Mouse (Mus musculus) embryonic facial prominence, embryonic 13.5 days (tissue): ENCODE data around the gene Hsf4. TPM values are rescaled to one million over a fixed set of nuclear protein-coding genes. Genes with fewer than 3 reads are reported as not detected.

ENCODE experiments used
- ATAC-seq: fragments of 200-750 bp; cut with Nextera tagmentation; 2 replicates; pipeline ENCODE4 v1.8.0; 2017; ENCODE audit warnings: low read depth; ENCODE audit not compliant: insufficient number of reproducible peaks, insufficient read depth, low FRiP score, low TSS enrichment
- H3K27ac ChIP-seq: fragments of 300-500 bp; sonication (generic); 2 replicates; pipeline ENCODE4 v1.5.1; 2015; ENCODE audit warnings: moderate library complexity, mild to moderate bottlenecking, inconsistent platforms
- H3K27me3 ChIP-seq: fragments of 300-500 bp; sonication (generic); 2 replicates; pipeline ENCODE4 v1.6.1; 2015; ENCODE audit warnings: mild to moderate bottlenecking, inconsistent platforms
- H3K36me3 ChIP-seq: fragments of 300-500 bp; sonication (generic); 2 replicates; pipeline ENCODE4 v1.6.1; 2015; ENCODE audit warnings: mild to moderate bottlenecking, inconsistent platforms
- H3K4me1 ChIP-seq: fragments of 300-500 bp; sonication (generic); 2 replicates; pipeline ENCODE4 v1.6.1; 2015; ENCODE audit warnings: inconsistent platforms
- H3K4me2 ChIP-seq: fragments of 300-500 bp; sonication (generic); 2 replicates; pipeline ENCODE4 v1.6.1; 2015; ENCODE audit warnings: moderate library complexity, mild to moderate bottlenecking, inconsistent platforms
- H3K4me3 ChIP-seq: fragments of 300-500 bp; sonication (generic); 2 replicates; pipeline ENCODE4 v1.5.1; 2015; ENCODE audit warnings: mild to moderate bottlenecking, inconsistent platforms
- H3K9ac ChIP-seq: fragments of 300-500 bp; sonication (generic); 2 replicates; pipeline ENCODE4 v1.6.1; 2015; ENCODE audit warnings: mild to moderate bottlenecking, inconsistent platforms
- H3K9me3 ChIP-seq: fragments of 300-500 bp; sonication (generic); 2 replicates; pipeline ENCODE4 v1.6.1; 2016; ENCODE audit warnings: inconsistent platforms
- WGBS: fragments of 180-500 bp; shearing (Covaris S2); methylation state at CpG from one replicate; pipeline ENCODE4 v1.1.7; 2015; ENCODE audit warnings: mixed read lengths; 5-methylcytosine and 5-hydroxymethylcytosine counted together
- polyA plus RNA-seq: library from polyadenylated mRNA; unstranded; fragments of >200 nt; fragmentation: Nextera tagmentation; extraction: Ambion mirVana; gene quantifications from 2 replicates; pipeline ENCODE4 v1.2.1, GENCODE M21; 2015

Gene Hsf4
- polyA plus RNA-seq, 1 experiment from 2014 or later = 0.13 TPM

GRCm38 (mm10) chr8:105275387-105275786 lies 5.8 kb downstream of the Hsf4 start:
- Histone ChIP-seq H3K4me3 (peak overlapping the region; percentile 48; the same call in 1 of the 2 replicates), H3K4me1 (peaks cover 37% of the 10 kb centered on the region), H3K27ac (no peak overlapping the region), H3K36me3 (peaks cover 5% of the 10 kb centered on the region; the same call in 1 of the 2 replicates), H3K9me3 (no peaks in the 10 kb centered on the region), H3K4me2 (peak overlapping the region; percentile 82), H3K27me3 (peaks cover 100% of the 10 kb centered on the region), H3K9ac (peak overlapping the region; percentile 57; the same call in 1 of the 2 replicates)
- no peak for ATAC-seq
- 7% methylated on average over 10 of the region's 11 CpGs for WGBS

- Histone ChIP-seq H3K36me3 (peaks cover 7% of the 10 kb centered on the region; the same call in 1 of the 2 replicates), H3K4me2 (peak within 1 kb of the TSS; percentile 82), H3K27ac (no peak within 1 kb of the TSS), H3K9ac (peak within 1 kb of the TSS; percentile 67), H3K27me3 (peaks cover 99% of the 10 kb centered on the region), H3K4me1 (peaks cover 33% of the 10 kb centered on the region), H3K9me3 (no peaks in the 10 kb centered on the region), H3K4me3 (peak within 1 kb of the TSS; percentile 48)
- WGBS = 3% methylated on average over 10 of the region's 10 CpGs
- ATAC-seq = no peak
Measured at GRCm38 (mm10) chr8:105275840-105276239, 6.2 kb downstream of the Hsf4 start, which contains the start of gene Nol3. Nol3 (plus strand) TSS chr8:105276140.

- peak overlapping the region; percentile 67 for H3K9ac ChIP-seq
- peaks cover 11% of the 10 kb centered on the region; the same call in 1 of the 2 replicates for H3K36me3 ChIP-seq
- no peak overlapping the region for H3K27ac ChIP-seq
- peak overlapping the region; percentile 82 for H3K4me2 ChIP-seq
- peaks cover 96% of the 10 kb centered on the region for H3K27me3 ChIP-seq
- peak overlapping the region; percentile 48 for H3K4me3 ChIP-seq
- 3% methylated on average over 30 of the region's 30 CpGs for WGBS
- peaks cover 31% of the 10 kb centered on the region for H3K4me1 ChIP-seq
- no peaks in the 10 kb centered on the region for H3K9me3 ChIP-seq
- ATAC-seq = no peak
Measured at GRCm38 (mm10) chr8:105276292-105277120, 6.9 kb downstream of the Hsf4 start.

- H3K4me2 ChIP-seq = peak overlapping the region; percentile 58
Measured at GRCm38 (mm10) chr8:105278911-105279334, 9.3 kb downstream of the Hsf4 start.

GRCm38 (mm10) chr8:105280567-105280966 lies 11.0 kb downstream of the Hsf4 start:
- H3K27me3 ChIP-seq = peaks cover 58% of the 10 kb centered on the region

More at GRCm38 (mm10) chr8:105278911-105279334, 9.3 kb downstream of the Hsf4 start:
- Histone ChIP-seq H3K27ac (no peak overlapping the region), H3K9me3 (no peaks in the 10 kb centered on the region), H3K36me3 (peaks cover 33% of the 10 kb centered on the region), H3K27me3 (peaks cover 75% of the 10 kb centered on the region), H3K9ac (peak overlapping the region; percentile 52; the same call in 1 of the 2 replicates), H3K4me3 (peak overlapping the region; percentile 29), H3K4me1 (peaks cover 27% of the 10 kb centered on the region)
- peak; percentile 62; the same call in 1 of the 2 replicates for ATAC-seq
- 3% methylated on average over 28 of the region's 28 CpGs for WGBS

GRCm38 (mm10) chr8:105281821-105282220 lies 12.2 kb downstream of the Hsf4 start:
- Histone ChIP-seq H3K9ac (no peak overlapping the region), H3K9me3 (no peaks in the 10 kb centered on the region), H3K27ac (no peak overlapping the region), H3K36me3 (peaks cover 45% of the 10 kb centered on the region), H3K4me1 (peaks cover 15% of the 10 kb centered on the region), H3K27me3 (peaks cover 46% of the 10 kb centered on the region), H3K4me2 (no peak overlapping the region), H3K4me3 (no peak overlapping the region)
- ATAC-seq = no peak
- 87% methylated on average over 12 of the region's 12 CpGs for WGBS

More at GRCm38 (mm10) chr8:105280567-105280966, 11.0 kb downstream of the Hsf4 start:
- Histone ChIP-seq H3K4me1 (peaks cover 23% of the 10 kb centered on the region), H3K4me2 (no peak overlapping the region), H3K36me3 (peaks cover 43% of the 10 kb centered on the region), H3K9me3 (no peaks in the 10 kb centered on the region), H3K27ac (no peak overlapping the region), H3K9ac (no peak overlapping the region), H3K4me3 (no peak overlapping the region)
- 57% methylated on average over 3 of the region's 3 CpGs for WGBS
- ATAC-seq = no peak

GRCm38 (mm10) chr8:105282239-105282638 lies 12.6 kb downstream of the Hsf4 start:
- H3K9me3 ChIP-seq = no peaks in the 10 kb centered on the region
- no peak overlapping the region for H3K9ac ChIP-seq
- WGBS = 93% methylated on average over 4 of the region's 4 CpGs
- peaks cover 42% of the 10 kb centered on the region for H3K27me3 ChIP-seq
- peaks cover 45% of the 10 kb centered on the region for H3K36me3 ChIP-seq
- H3K4me1 ChIP-seq = peaks cover 13% of the 10 kb centered on the region
- H3K4me3 ChIP-seq = no peak overlapping the region
- no peak overlapping the region for H3K4me2 ChIP-seq
- ATAC-seq = no peak
- no peak overlapping the region for H3K27ac ChIP-seq

- Histone ChIP-seq H3K36me3 (peaks cover 45% of the 10 kb centered on the region), H3K27ac (no peak overlapping the region), H3K9ac (0 out of 2 replicates have a peak overlapping the region, but pooled peaks have one; percentile 6), H3K27me3 (peaks cover 33% of the 10 kb centered on the region), H3K4me1 (peaks cover 16% of the 10 kb centered on the region), H3K4me2 (no peak overlapping the region), H3K9me3 (no peaks in the 10 kb centered on the region), H3K4me3 (no peak overlapping the region)
- WGBS = 26% methylated on average over 23 of the region's 23 CpGs
- no peak for ATAC-seq
Measured at GRCm38 (mm10) chr8:105283074-105283473, 13.5 kb downstream of the Hsf4 start.

- 0 out of 2 replicates have a peak overlapping the region, but pooled peaks have one; percentile 36 for H3K9ac ChIP-seq
- H3K9me3 ChIP-seq = no peaks in the 10 kb centered on the region
- H3K27ac ChIP-seq = no peak overlapping the region
- no peak overlapping the region for H3K4me2 ChIP-seq
- H3K4me1 ChIP-seq = peaks cover 28% of the 10 kb centered on the region
- no peak overlapping the region for H3K4me3 ChIP-seq
- no peak for ATAC-seq
- peaks cover 39% of the 10 kb centered on the region for H3K36me3 ChIP-seq
- H3K27me3 ChIP-seq = peaks cover 18% of the 10 kb centered on the region
- WGBS = 43% methylated on average over 12 of the region's 12 CpGs
Measured at GRCm38 (mm10) chr8:105285514-105285913, 15.9 kb downstream of the Hsf4 start.

- Histone ChIP-seq H3K27ac (no peak overlapping the region), H3K4me1 (peaks cover 31% of the 10 kb centered on the region), H3K9ac (no peak overlapping the region), H3K27me3 (peaks cover 13% of the 10 kb centered on the region), H3K9me3 (no peaks in the 10 kb centered on the region), H3K4me3 (no peak overlapping the region), H3K36me3 (peaks cover 30% of the 10 kb centered on the region), H3K4me2 (no peak overlapping the region)
- 86% methylated on average over 4 of the region's 4 CpGs for WGBS
- no peak for ATAC-seq
Measured at GRCm38 (mm10) chr8:105286907-105287306, 17.3 kb downstream of the Hsf4 start.

GRCm38 (mm10) chr8:105288231-105288630 lies 18.6 kb downstream of the Hsf4 start:
- WGBS = 86% methylated on average over 5 of the region's 5 CpGs
- H3K36me3 ChIP-seq = peaks cover 17% of the 10 kb centered on the region
- H3K9ac ChIP-seq = peak overlapping the region; percentile 75; the same call in 1 of the 2 replicates
- H3K4me1 ChIP-seq = peaks cover 31% of the 10 kb centered on the region
- ATAC-seq = no peak
- H3K9me3 ChIP-seq = no peaks in the 10 kb centered on the region
- H3K4me3 ChIP-seq = peak overlapping the region; percentile 56
- H3K4me2 ChIP-seq = peak overlapping the region; percentile 84
- peaks cover 24% of the 10 kb centered on the region for H3K27me3 ChIP-seq
- H3K27ac ChIP-seq = no peak overlapping the region
